Mouse (Mus musculus) T-helper 2 cell (primary cell): Measurements from ENCODE around the gene Atp2a3.

Experiments used
- in situ Hi-C: fragments of 300-600 bp; cut with MboI, MseI; formaldehyde crosslinking; loops from one replicate; pipeline ENCODE4 v1.15.1; 2025; ENCODE audit warnings: high pct_unique_total_duplicates

The Atp2a3 gene

GRCm38 (mm10) chr11:72954216-72954615 is 6.8 kb upstream of the Atp2a3 start:
- in situ Hi-C loops: no loop called here

- in situ Hi-C loops: no loop called here
Measured at GRCm38 (mm10) chr11:72955339-72955974, 5.5 kb upstream of the Atp2a3 start.

- in situ Hi-C loops: no loop called here
Measured at GRCm38 (mm10) chr11:72957318-72957717, 3.7 kb upstream of the Atp2a3 start.

GRCm38 (mm10) chr11:72959924-72960679 is 867 bp upstream of the Atp2a3 start:
- in situ Hi-C loops: no loop called here

- in situ Hi-C loops: no loop called here
Measured at GRCm38 (mm10) chr11:72960723-72961071, 272 bp upstream of the Atp2a3 start.

GRCm38 (mm10) chr11:72962378-72962777 is 1.4 kb downstream of the Atp2a3 start:
- in situ Hi-C loops: no loop called here

- in situ Hi-C loops: no loop called here
Measured at GRCm38 (mm10) chr11:72963058-72963788, 2.3 kb downstream of the Atp2a3 start.

- in situ Hi-C loops: no loop called here
Measured at GRCm38 (mm10) chr11:72963789-72964294, 2.9 kb downstream of the Atp2a3 start.

GRCm38 (mm10) chr11:72974995-72975503 is 14.1 kb downstream of the Atp2a3 start:
- in situ Hi-C loops: no loop called here

GRCm38 (mm10) chr11:72982516-72982915 is 21.5 kb downstream of the Atp2a3 start:
- in situ Hi-C loops: no loop called here

GRCm38 (mm10) chr11:72983283-72983682 is 22.3 kb downstream of the Atp2a3 start:
- in situ Hi-C loops: no loop called here

- in situ Hi-C loops: no loop called here
Measured at GRCm38 (mm10) chr11:72986745-72987144, 25.8 kb downstream of the Atp2a3 start.

GRCm38 (mm10) chr11:72987234-72987633 is 26.3 kb downstream of the Atp2a3 start:
- in situ Hi-C loops: no loop called here

GRCm38 (mm10) chr11:72987807-72988206 is 26.8 kb downstream of the Atp2a3 start:
- in situ Hi-C loops: no loop called here

- in situ Hi-C loops: no loop called here
Measured at GRCm38 (mm10) chr11:72989044-72989443, 28.1 kb downstream of the Atp2a3 start.

GRCm38 (mm10) chr11:72990688-72991087 is 29.7 kb downstream of the Atp2a3 start:
- in situ Hi-C loops: no loop called here

GRCm38 (mm10) chr11:72991961-72992360 is 31.0 kb downstream of the Atp2a3 start:
- in situ Hi-C loops: no loop called here

- in situ Hi-C loops: loop anchor here (5.0 kb wide), 2 partner anchors 69 to 419 kb away; no protein-coding TSS in a partner anchor
Measured at GRCm38 (mm10) chr11:72996346-72996745, 35.4 kb downstream of the Atp2a3 start.

GRCm38 (mm10) chr11:72996781-72997180 is 35.8 kb downstream of the Atp2a3 start:
- in situ Hi-C loops: loop anchor here (5.0 kb wide), 2 partner anchors 69 to 419 kb away; no protein-coding TSS in a partner anchor

GRCm38 (mm10) chr11:72997529-72998326 is 36.8 kb downstream of the Atp2a3 start:
- in situ Hi-C loops: loop anchor here (5.0 kb wide), 2 partner anchors 70 to 420 kb away; no protein-coding TSS in a partner anchor

- in situ Hi-C loops: loop anchor here (5.0 kb wide), 2 partner anchors 71 to 421 kb away; no protein-coding TSS in a partner anchor
Measured at GRCm38 (mm10) chr11:72998771-72999170, 37.8 kb downstream of the Atp2a3 start, which contains the start of gene P2rx1. Gene P2rx1, plus strand, starts transcription at chr11:72999103.
